Mouse (Mus musculus) myocyte (in vitro differentiated cells): Measurements from ENCODE around the gene Cnot8. TPM values are rescaled to one million over a fixed set of nuclear protein-coding genes. Genes with fewer than 3 reads are reported as not detected.

ENCODE experiments used
- H3K27me3 ChIP-seq: one replicate; pipeline ENCODE4 v1.6.1; 2011; ENCODE audit not compliant: control insufficient read depth, insufficient read depth, insufficient read length
- H3K36me3 ChIP-seq: one replicate; pipeline ENCODE4 v1.6.1; 2011; ENCODE audit not compliant: control insufficient read depth, insufficient read depth
- H3K4me2 ChIP-seq: one replicate; pipeline ENCODE4 v1.6.1; 2011; ENCODE audit warnings: low read depth, control low read depth
- H3K4me3 ChIP-seq: one replicate; pipeline ENCODE4 v1.5.1; 2011; ENCODE audit warnings: mild to moderate bottlenecking, control low read depth, moderate library complexity
- H3K79me2 ChIP-seq: one replicate; pipeline ENCODE4 v1.6.1; 2011; ENCODE audit not compliant: control insufficient read depth, insufficient read depth
- H3ac ChIP-seq: one replicate; pipeline ENCODE4 v1.6.1; 2011; ENCODE audit not compliant: control insufficient read depth, insufficient read length
- CEBPB ChIP-seq: IDR thresholded peaks from 2 replicates; pipeline ENCODE4 v1.6.1; 2011; ENCODE audit warnings: mild to moderate bottlenecking, moderate library complexity; ENCODE audit not compliant: poor library complexity, insufficient read depth, severe bottlenecking
- E2F4 ChIP-seq: IDR thresholded peaks from one replicate; pipeline ENCODE4 v1.6.1; 2011; ENCODE audit warnings: mild to moderate bottlenecking, control low read depth, moderate library complexity; ENCODE audit not compliant: insufficient read depth
- MAX ChIP-seq: IDR thresholded peaks from one replicate; pipeline ENCODE4 v1.6.1; 2011; ENCODE audit warnings: low read depth, mild to moderate bottlenecking, control low read depth
- MYOD1 ChIP-seq, 3 experiments: IDR thresholded peaks; one replicate each; pipeline ENCODE4 v1.6.1; 2011; ENCODE audit warnings: control low read depth in 2 of 3, low read depth in 2 of 3, mild to moderate bottlenecking in 2 of 3, moderate library complexity in 1 of 3; ENCODE audit not compliant: insufficient read length in 2 of 3, control insufficient read depth in 1 of 3
- MYOG ChIP-seq, 3 experiments: IDR thresholded peaks; one replicate each; pipeline ENCODE4 v1.6.1; 2011; ENCODE audit warnings: control low read depth in 2 of 3, low read depth in 2 of 3, mild to moderate bottlenecking in 2 of 3; ENCODE audit not compliant: insufficient read length in 2 of 3, control insufficient read depth in 1 of 3, insufficient read depth in 1 of 3
- POLR2A ChIP-seq: IDR thresholded peaks from one replicate; pipeline ENCODE4 v1.6.1; 2011; ENCODE audit warnings: low read depth, mild to moderate bottlenecking, control low read depth, moderate library complexity; ENCODE audit not compliant: insufficient read length
- POLR2AphosphoS2 ChIP-seq: IDR thresholded peaks from one replicate; pipeline ENCODE4 v1.6.1; 2011; ENCODE audit warnings: low read depth, control low read depth; ENCODE audit not compliant: insufficient read length
- REST ChIP-seq: IDR thresholded peaks from one replicate; pipeline ENCODE4 v1.6.1; 2011; ENCODE audit warnings: mild to moderate bottlenecking, control low read depth, moderate library complexity; ENCODE audit not compliant: insufficient read depth, insufficient read length
- SRF ChIP-seq: IDR thresholded peaks from one replicate; pipeline ENCODE4 v1.6.1; 2011; ENCODE audit warnings: low read depth; ENCODE audit not compliant: control insufficient read depth, insufficient read length
- TCF12 ChIP-seq: IDR thresholded peaks from one replicate; pipeline ENCODE4 v1.6.1; 2011; ENCODE audit warnings: mild to moderate bottlenecking, control low read depth; ENCODE audit not compliant: poor library complexity, insufficient read depth, severe bottlenecking
- TCF3 ChIP-seq: IDR thresholded peaks from one replicate; pipeline ENCODE4 v1.6.1; 2011; ENCODE audit warnings: low read depth, control low read depth; ENCODE audit not compliant: insufficient read length
- USF1 ChIP-seq: IDR thresholded peaks from one replicate; pipeline ENCODE4 v1.6.1; 2011; ENCODE audit warnings: low read depth, mild to moderate bottlenecking, control low read depth, moderate library complexity
- polyA plus RNA-seq: library from polyadenylated mRNA; unstranded; fragments of >200 nt; fragmentation: generic; extraction: Trizol; gene quantifications from one replicate; pipeline ENCODE4 v1.2.1, GENCODE M21; 2012; ENCODE audit warnings: missing spikeins

The Cnot8 gene
- polyA plus RNA-seq, 1 experiment = 51.2 TPM

- Histone ChIP-seq H3K79me2 (peaks cover 9% of the 10 kb centered on the region), H3K36me3 (no peaks in the 10 kb centered on the region), H3K4me3 (no peak overlapping the region), H3K27me3 (no peaks in the 10 kb centered on the region), H3ac (no peak overlapping the region), H3K4me2 (no peak overlapping the region)
- TF ChIP-seq TCF12 (no peak), POLR2AphosphoS2 (no peak), POLR2A (no peak), CEBPB (no peak)
Measured at GRCm38 (mm10) chr11:58100006-58100405, 3.9 kb upstream of the Cnot8 start.

- H3K36me3 ChIP-seq = no peaks in the 10 kb centered on the region
- no peak for TF ChIP-seq TCF3
- no peak for TF ChIP-seq MAX
- TF ChIP-seq USF1 = no peak
- TF ChIP-seq POLR2A = no peak
- no peak for TF ChIP-seq MYOG (IDR thresholded peaks at IDR 0.05; ENCODE audit: control insufficient read depth in 1 of 3, insufficient read depth in 1 of 3, insufficient read length in 2 of 3, low read depth in 2 of 3)
- TF ChIP-seq SRF = no peak
- no peak for TF ChIP-seq REST
- TF ChIP-seq MYOD1 (IDR thresholded peaks at IDR 0.05; ENCODE audit: control insufficient read depth in 1 of 3, insufficient read length in 2 of 3, low read depth in 2 of 3) = no peak
- TF ChIP-seq POLR2AphosphoS2 = no peak
- no peak for TF ChIP-seq CEBPB
- TF ChIP-seq E2F4 = no peak
- TF ChIP-seq TCF12 = no peak
- H3ac ChIP-seq = no peak overlapping the region
- H3K4me2 ChIP-seq = no peak overlapping the region
- no peaks in the 10 kb centered on the region for H3K27me3 ChIP-seq
- no peak overlapping the region for H3K4me3 ChIP-seq
- H3K79me2 ChIP-seq = peaks cover 22% of the 10 kb centered on the region
Measured at GRCm38 (mm10) chr11:58101194-58101720, 2.7 kb upstream of the Cnot8 start.

- no peaks in the 10 kb centered on the region for H3K27me3 ChIP-seq
- peaks cover 24% of the 10 kb centered on the region for H3K79me2 ChIP-seq
- TF ChIP-seq E2F4 (no peak), POLR2AphosphoS2 (no peak), REST (no peak), MYOD1 (IDR thresholded peaks at IDR 0.05; ENCODE audit: control insufficient read depth in 1 of 3, insufficient read length in 2 of 3, low read depth in 2 of 3) (no peak), TCF3 (no peak), MYOG (IDR thresholded peaks at IDR 0.05; ENCODE audit: control insufficient read depth in 1 of 3, insufficient read depth in 1 of 3, insufficient read length in 2 of 3, low read depth in 2 of 3) (no peak), POLR2A (no peak), CEBPB (no peak), USF1 (no peak), SRF (no peak), MAX (no peak), TCF12 (no peak)
- no peak overlapping the region for H3K4me3 ChIP-seq
- H3ac ChIP-seq = no peak overlapping the region
- H3K36me3 ChIP-seq = no peaks in the 10 kb centered on the region
- H3K4me2 ChIP-seq = no peak overlapping the region
Measured at GRCm38 (mm10) chr11:58102146-58102545, 1.8 kb upstream of the Cnot8 start.

- peaks cover 30% of the 10 kb centered on the region for H3K79me2 ChIP-seq
- no peaks in the 10 kb centered on the region for H3K36me3 ChIP-seq
- H3ac ChIP-seq = peak overlapping the region; percentile 33
- no peaks in the 10 kb centered on the region for H3K27me3 ChIP-seq
- H3K4me2 ChIP-seq = peak overlapping the region; percentile 87
- no peak for TF ChIP-seq SRF
- TF ChIP-seq USF1 = no peak
- no peak for TF ChIP-seq POLR2A
- TF ChIP-seq MAX = no peak
- no peak for TF ChIP-seq E2F4
- no peak for TF ChIP-seq TCF3
- no peak for TF ChIP-seq MYOG (IDR thresholded peaks at IDR 0.05; ENCODE audit: control insufficient read depth in 1 of 3, insufficient read depth in 1 of 3, insufficient read length in 2 of 3, low read depth in 2 of 3)
- TF ChIP-seq TCF12 = no peak
- no peak for TF ChIP-seq CEBPB
- TF ChIP-seq REST = no peak
- TF ChIP-seq POLR2AphosphoS2 = no peak
- TF ChIP-seq MYOD1 (IDR thresholded peaks at IDR 0.05; ENCODE audit: control insufficient read depth in 1 of 3, insufficient read length in 2 of 3, low read depth in 2 of 3) = no peak
- peak overlapping the region; percentile 97 for H3K4me3 ChIP-seq
Measured at GRCm38 (mm10) chr11:58102581-58103343, 1.2 kb upstream of the Cnot8 start.

DNA sequence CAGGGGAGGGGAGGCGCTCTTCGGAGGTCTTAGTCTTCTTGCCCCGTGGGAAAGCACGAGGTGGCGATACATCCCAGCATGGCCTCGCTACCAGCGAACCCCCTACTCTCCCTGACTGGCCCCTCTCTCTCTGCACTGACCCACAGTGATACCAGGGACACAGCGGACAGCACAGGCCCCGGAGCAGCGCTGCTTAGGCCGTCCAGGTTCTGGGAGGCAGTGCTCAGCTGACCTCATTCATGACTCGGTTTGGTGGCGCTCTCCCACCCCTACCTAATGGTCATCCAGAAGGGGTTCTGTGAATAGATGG is 654 bp upstream of the Cnot8 start:
- Histone ChIP-seq H3K27me3 (no peaks in the 10 kb centered on the region), H3K4me2 (peak overlapping the region; percentile 87), H3K79me2 (peaks cover 36% of the 10 kb centered on the region), H3ac (peak overlapping the region; percentile 33), H3K36me3 (no peaks in the 10 kb centered on the region), H3K4me3 (peak overlapping the region; percentile 97)
- TF ChIP-seq MYOG (IDR thresholded peaks at IDR 0.05; ENCODE audit: control insufficient read depth in 1 of 3, insufficient read depth in 1 of 3, insufficient read length in 2 of 3, low read depth in 2 of 3) (no peak), SRF (no peak), POLR2A (no peak)
